Mouse (Mus musculus) hindbrain, embryonic 11.5 days (tissue): ENCODE data around the gene Krtcap2. TPM values are rescaled to one million over a fixed set of nuclear protein-coding genes. Genes with fewer than 3 reads are reported as not detected.

ENCODE experiments used
- ATAC-seq: fragments of 200-750 bp; cut with Nextera tagmentation; 2 replicates; pipeline ENCODE4 v1.8.0; 2017; ENCODE audit warnings: mild to moderate bottlenecking, moderate TSS enrichment, moderate library complexity; ENCODE audit not compliant: low FRiP score
- DNase-seq: peaks from one replicate; pipeline ENCODE4 v3.0.0-alpha.2; 2015; ENCODE audit warnings: low spot score
- H3K27ac ChIP-seq: fragments of 300-500 bp; sonication (generic); 2 replicates; pipeline ENCODE4 v1.5.1; 2014; ENCODE audit warnings: mild to moderate bottlenecking, low read depth, low read length
- H3K27me3 ChIP-seq: fragments of 300-500 bp; sonication (generic); 2 replicates; pipeline ENCODE4 v1.6.1; 2014; ENCODE audit warnings: mild to moderate bottlenecking, low read length, moderate library complexity, mixed read lengths; ENCODE audit not compliant: control insufficient read depth, insufficient read depth
- H3K36me3 ChIP-seq: fragments of 300-500 bp; sonication (generic); 2 replicates; pipeline ENCODE4 v1.6.1; 2014; ENCODE audit warnings: mild to moderate bottlenecking, low read length, moderate library complexity, mixed read lengths; ENCODE audit not compliant: control insufficient read depth, insufficient read depth
- H3K4me1 ChIP-seq: fragments of 300-500 bp; sonication (generic); replicated peaks from 2 replicates; pipeline ENCODE4 v1.6.1; 2014; ENCODE audit warnings: low read length, mixed read lengths; ENCODE audit not compliant: control insufficient read depth, insufficient read depth
- H3K4me2 ChIP-seq: fragments of 300-500 bp; sonication (generic); replicated peaks from 2 replicates; pipeline ENCODE4 v1.6.1; 2014; ENCODE audit warnings: mild to moderate bottlenecking, low read depth, low read length
- H3K4me3 ChIP-seq: fragments of 300-500 bp; sonication (generic); 2 replicates; pipeline ENCODE4 v1.5.1; 2014; ENCODE audit warnings: low read depth, low read length
- H3K9ac ChIP-seq: fragments of 300-500 bp; sonication (generic); 2 replicates; pipeline ENCODE4 v1.6.1; 2014; ENCODE audit warnings: low read depth, low read length
- H3K9me3 ChIP-seq: fragments of 300-500 bp; sonication (generic); 2 replicates; pipeline ENCODE4 v1.6.1; 2016; ENCODE audit warnings: low read length; ENCODE audit not compliant: control insufficient read depth
- WGBS: fragments of 180-500 bp; shearing (Covaris S2); extraction: QIAGEN DNeasy Blood & Tissue Kit; methylation state at CpG from one replicate; pipeline ENCODE4 v1.1.7; 2014; 5-methylcytosine and 5-hydroxymethylcytosine counted together
- polyA plus RNA-seq: library from polyadenylated mRNA; unstranded; fragments of >200 nt; fragmentation: Nextera tagmentation; extraction: Ambion mirVana; gene quantifications from 2 replicates; pipeline ENCODE4 v1.2.1, GENCODE M21; 2014

Gene Krtcap2
- polyA plus RNA-seq, 1 experiment from 2014 or later = 289 TPM

DNA sequence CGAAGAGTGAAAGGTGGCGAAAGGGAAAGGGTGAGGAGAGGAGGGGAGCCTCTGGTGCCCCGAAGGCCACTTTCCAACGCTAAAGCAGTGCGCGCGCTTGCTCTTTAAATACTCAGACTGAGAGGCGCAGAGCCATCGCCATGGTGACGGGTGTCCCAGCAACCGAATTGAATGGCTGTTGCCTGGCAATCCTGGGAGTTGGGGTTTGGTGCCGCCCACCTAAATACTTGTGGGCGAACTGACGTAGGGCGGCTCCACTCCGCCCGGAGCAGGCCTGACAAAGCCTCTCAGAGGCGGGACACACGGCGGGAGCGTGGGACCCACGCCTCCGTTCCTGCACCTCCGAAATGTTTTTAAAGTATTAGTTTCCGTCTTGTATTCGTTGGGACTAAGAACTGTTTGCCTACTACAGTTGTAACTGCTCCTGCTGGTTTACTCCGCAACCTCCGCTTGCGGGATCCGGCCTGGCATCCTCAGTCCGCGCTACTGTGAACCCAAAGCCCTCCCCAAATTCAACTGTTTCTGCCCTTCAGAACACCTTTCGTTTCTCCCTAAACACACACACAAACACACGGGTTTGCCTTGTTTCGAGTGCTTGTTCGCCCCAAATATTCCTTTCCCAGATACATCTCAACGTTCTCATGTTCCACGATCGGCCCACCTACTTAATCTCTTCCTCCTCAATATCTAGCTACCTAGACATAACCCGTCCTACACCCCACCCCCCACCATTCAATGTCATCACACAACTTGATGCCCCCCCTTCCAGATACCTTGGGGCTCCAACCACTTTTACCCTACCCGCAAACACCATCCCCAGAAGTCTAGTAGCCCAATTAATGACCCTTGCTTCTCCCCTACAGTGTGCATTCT, 18.2 kb upstream of the Krtcap2 start:
- Histone ChIP-seq H3K4me3 (peak overlapping the region; percentile 84), H3K9me3 (no peaks in the 10 kb centered on the region), H3K4me1 (peaks cover 18% of the 10 kb centered on the region), H3K27ac (peak overlapping the region; percentile 84), H3K4me2 (peak overlapping the region; percentile 84), H3K9ac (peak overlapping the region; percentile 83), H3K36me3 (peaks cover 4% of the 10 kb centered on the region; the same call in 1 of the 2 replicates), H3K27me3 (0 out of 2 replicates have a peak, but pooled peaks cover 2% of the 10 kb centered on the region)
- 2% methylated on average over 41 of the region's 41 CpGs for WGBS
- DNase-seq (peak; percentile 99), ATAC-seq (peak; percentile 76)

DNA sequence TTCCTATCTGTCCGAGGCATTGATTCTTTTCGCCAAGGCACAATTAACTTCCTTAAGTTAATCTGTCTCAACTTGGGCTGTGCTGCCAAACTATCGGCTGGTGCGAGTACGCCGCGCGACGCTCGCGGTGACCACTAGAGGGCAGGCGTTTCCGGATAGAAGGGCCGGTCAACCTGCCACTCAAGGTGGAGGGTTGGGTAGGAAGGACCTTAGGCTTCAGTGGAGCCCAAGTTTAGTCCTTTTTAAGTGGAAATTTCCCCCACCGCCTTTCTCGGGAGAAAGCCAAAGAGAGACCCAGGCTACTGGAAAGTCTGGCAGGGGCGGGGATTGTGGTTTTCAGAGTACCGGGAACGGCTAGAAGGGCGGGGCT, 17.6 kb upstream of the Krtcap2 start:
- Histone ChIP-seq H3K4me3 (peak overlapping the region; percentile 84), H3K27ac (peak overlapping the region; percentile 84), H3K9me3 (no peaks in the 10 kb centered on the region), H3K27me3 (0 out of 2 replicates have a peak, but pooled peaks cover 2% of the 10 kb centered on the region), H3K9ac (peak overlapping the region; percentile 83), H3K4me2 (peak overlapping the region; percentile 84), H3K4me1 (peaks cover 18% of the 10 kb centered on the region), H3K36me3 (peaks cover 4% of the 10 kb centered on the region; the same call in 1 of the 2 replicates)
- DNase-seq (peak; percentile 94), ATAC-seq (peak; percentile 20; the same call in 1 of the 2 replicates)
- 0% methylated on average over 20 of the region's 20 CpGs for WGBS

DNA sequence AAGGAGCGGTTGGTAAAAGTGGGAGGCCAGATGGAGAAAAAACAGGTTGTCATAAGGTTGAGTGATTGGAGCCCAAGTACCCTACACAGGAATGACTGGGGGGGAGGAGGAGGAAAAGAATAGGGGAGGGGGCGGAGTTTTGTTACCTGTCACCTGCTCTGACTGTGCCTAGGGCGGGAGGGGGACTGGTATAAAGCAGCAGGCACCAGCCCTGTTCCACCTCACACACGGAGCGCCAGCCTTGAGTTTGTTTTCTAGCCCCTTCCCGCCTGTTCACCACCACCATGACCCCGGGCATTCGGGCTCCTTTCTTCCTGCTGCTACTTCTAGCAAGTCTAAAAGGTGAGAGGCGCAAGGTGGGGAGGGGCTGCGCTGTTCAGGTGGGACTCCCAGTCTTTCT, 16.9 kb upstream of the Krtcap2 start, which contains the start of gene Muc1:
Gene Muc1 (plus strand): TSS at position 222 of the 400 bp plus-strand sequence.
- DNase-seq = no peak
- H3K4me2 ChIP-seq = peak within 1 kb of the TSS; percentile 84
- peak within 1 kb of the TSS; percentile 84 for H3K27ac ChIP-seq
- H3K4me3 ChIP-seq = peak within 1 kb of the TSS; percentile 84
- peak within 1 kb of the TSS; percentile 83 for H3K9ac ChIP-seq
- no peak for ATAC-seq
- WGBS = 37% methylated on average over 8 of the region's 10 CpGs
- peaks cover 2% of the 10 kb centered on the region; the same call in 1 of the 2 replicates for H3K36me3 ChIP-seq
- H3K4me1 ChIP-seq = peaks cover 14% of the 10 kb centered on the region
- 0 out of 2 replicates have a peak, but pooled peaks cover 2% of the 10 kb centered on the region for H3K27me3 ChIP-seq
- no peaks in the 10 kb centered on the region for H3K9me3 ChIP-seq

DNA sequence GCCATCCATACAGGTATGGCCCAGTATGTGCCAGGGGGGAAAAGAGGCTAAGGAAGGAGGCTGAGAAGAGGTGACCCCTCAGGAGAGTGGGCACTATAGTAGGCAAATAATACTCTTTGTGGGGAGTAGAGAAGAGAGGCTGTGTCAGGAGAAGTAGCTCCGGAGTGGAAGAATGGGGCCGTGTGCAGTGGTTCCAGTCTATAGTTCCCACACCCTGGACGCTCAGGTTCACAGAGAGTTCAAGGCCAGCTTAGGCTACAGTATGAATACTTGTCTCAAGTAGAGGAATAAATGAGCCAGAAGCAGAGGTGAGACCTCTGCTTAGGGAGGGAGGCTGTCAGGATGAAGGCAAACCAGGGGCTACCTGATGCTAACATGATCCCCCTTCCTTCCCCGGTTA, 16.5 kb upstream of the Krtcap2 start:
- no peaks in the 10 kb centered on the region for H3K9me3 ChIP-seq
- peaks cover 10% of the 10 kb centered on the region for H3K4me1 ChIP-seq
- no peaks in the 10 kb centered on the region for H3K36me3 ChIP-seq
- H3K27me3 ChIP-seq = 0 out of 2 replicates have a peak, but pooled peaks cover 2% of the 10 kb centered on the region
- ATAC-seq = no peak
- WGBS = 58% methylated on average over 4 of the region's 4 CpGs
- H3K4me2 ChIP-seq = no peak overlapping the region
- H3K27ac ChIP-seq = no peak overlapping the region
- no peak overlapping the region for H3K9ac ChIP-seq
- no peak overlapping the region for H3K4me3 ChIP-seq
- DNase-seq = no peak

DNA sequence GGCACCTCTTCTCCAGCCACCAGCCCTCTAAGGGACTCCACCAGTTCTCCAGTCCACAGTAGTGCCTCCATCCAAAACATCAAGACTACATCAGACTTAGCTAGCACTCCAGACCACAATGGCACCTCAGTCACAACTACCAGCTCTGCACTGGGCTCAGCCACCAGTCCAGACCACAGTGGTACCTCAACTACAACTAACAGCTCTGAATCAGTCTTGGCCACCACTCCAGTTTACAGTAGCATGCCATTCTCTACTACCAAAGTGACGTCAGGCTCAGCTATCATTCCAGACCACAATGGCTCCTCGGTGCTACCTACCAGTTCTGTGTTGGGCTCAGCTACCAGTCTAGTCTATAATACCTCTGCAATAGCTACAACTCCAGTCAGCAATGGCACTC, 15.2 kb upstream of the Krtcap2 start:
- no peak overlapping the region for H3K27ac ChIP-seq
- no peaks in the 10 kb centered on the region for H3K9me3 ChIP-seq
- no peak overlapping the region for H3K4me2 ChIP-seq
- DNase-seq = no peak
- H3K4me3 ChIP-seq = no peak overlapping the region
- ATAC-seq = no peak
- H3K4me1 ChIP-seq = peaks cover 9% of the 10 kb centered on the region; the same call in 1 of the 2 replicates
- 89% methylated on average over 2 of the region's 2 CpGs for WGBS
- no peaks in the 10 kb centered on the region for H3K27me3 ChIP-seq
- H3K36me3 ChIP-seq = no peaks in the 10 kb centered on the region
- no peak overlapping the region for H3K9ac ChIP-seq

DNA sequence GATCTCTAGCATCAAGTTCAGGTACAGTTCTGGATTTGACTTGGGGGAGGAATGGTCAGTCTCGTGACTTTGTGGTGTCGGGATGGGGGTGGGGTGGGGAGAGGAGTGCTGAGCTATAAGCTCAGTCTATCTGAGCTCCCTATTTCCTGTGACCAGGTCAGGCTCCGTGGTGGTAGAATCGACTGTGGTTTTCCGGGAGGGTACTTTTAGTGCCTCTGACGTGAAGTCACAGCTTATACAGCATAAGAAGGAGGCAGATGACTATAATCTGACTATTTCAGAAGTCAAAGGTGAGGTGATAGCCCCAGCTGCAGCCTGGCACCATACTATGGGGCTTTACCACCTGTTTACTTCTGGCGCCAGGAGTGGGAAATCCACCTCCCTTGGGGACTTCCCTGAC, 14.4 kb upstream of the Krtcap2 start:
- no peaks in the 10 kb centered on the region for H3K27me3 ChIP-seq
- H3K27ac ChIP-seq = no peak overlapping the region
- no peak overlapping the region for H3K4me3 ChIP-seq
- WGBS = 75% methylated on average over 7 of the region's 7 CpGs
- DNase-seq (no peak), ATAC-seq (no peak)
- H3K9ac ChIP-seq = no peak overlapping the region
- no peaks in the 10 kb centered on the region for H3K36me3 ChIP-seq
- H3K4me2 ChIP-seq = no peak overlapping the region
- peaks cover 7% of the 10 kb centered on the region; the same call in 1 of the 2 replicates for H3K4me1 ChIP-seq
- no peaks in the 10 kb centered on the region for H3K9me3 ChIP-seq

DNA sequence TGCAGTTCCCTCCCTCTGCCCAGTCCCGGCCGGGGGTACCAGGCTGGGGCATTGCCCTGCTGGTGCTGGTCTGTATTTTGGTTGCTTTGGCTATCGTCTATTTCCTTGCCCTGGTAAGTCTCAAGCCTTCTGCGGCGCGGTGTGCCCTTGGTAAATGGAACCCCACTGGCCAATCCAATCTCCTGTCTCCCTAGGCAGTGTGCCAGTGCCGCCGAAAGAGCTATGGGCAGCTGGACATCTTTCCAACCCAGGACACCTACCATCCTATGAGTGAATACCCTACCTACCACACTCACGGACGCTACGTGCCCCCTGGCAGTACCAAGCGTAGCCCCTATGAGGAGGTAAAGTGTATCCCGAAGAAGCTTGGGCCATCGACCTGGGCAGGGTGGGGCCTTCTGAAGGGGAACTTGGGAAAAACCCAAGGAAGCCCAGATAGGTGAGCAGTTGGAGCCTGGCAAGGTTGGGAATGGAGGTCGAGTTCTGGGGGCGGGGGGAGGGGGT, 13.9 kb upstream of the Krtcap2 start:
- H3K4me3 ChIP-seq = no peak overlapping the region
- no peaks in the 10 kb centered on the region for H3K36me3 ChIP-seq
- no peaks in the 10 kb centered on the region for H3K27me3 ChIP-seq
- no peaks in the 10 kb centered on the region for H3K9me3 ChIP-seq
- H3K4me2 ChIP-seq = no peak overlapping the region
- H3K9ac ChIP-seq = no peak overlapping the region
- H3K27ac ChIP-seq = no peak overlapping the region
- WGBS = 79% methylated on average over 16 of the region's 16 CpGs
- H3K4me1 ChIP-seq = peaks cover 7% of the 10 kb centered on the region; the same call in 1 of the 2 replicates
- ATAC-seq = no peak
- DNase-seq = no peak

DNA sequence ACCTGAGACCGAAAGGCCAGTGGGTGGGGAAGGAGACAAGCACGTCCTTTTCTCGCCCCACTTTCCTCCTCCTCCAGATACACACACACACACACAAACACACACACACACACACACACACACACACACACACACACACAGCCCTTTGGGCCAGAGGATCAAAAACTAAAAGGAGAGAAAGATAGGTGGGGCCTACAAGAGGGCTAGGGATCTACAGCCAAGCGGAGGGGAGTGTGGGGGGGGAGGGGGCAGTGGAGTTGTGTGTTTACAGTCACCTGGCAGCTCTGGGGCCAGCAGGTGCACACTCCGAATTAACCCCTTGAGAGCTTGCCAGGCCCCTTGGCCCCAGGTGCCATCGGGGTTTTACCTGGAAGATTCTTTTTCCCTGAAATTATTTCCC, 13.2 kb upstream of the Krtcap2 start:
- no peak overlapping the region for H3K27ac ChIP-seq
- no peaks in the 10 kb centered on the region for H3K27me3 ChIP-seq
- no peaks in the 10 kb centered on the region for H3K36me3 ChIP-seq
- H3K4me3 ChIP-seq = no peak overlapping the region
- H3K9me3 ChIP-seq = no peaks in the 10 kb centered on the region
- no peak overlapping the region for H3K4me2 ChIP-seq
- DNase-seq (no peak), ATAC-seq (no peak)
- WGBS = 70% methylated on average over 6 of the region's 6 CpGs
- no peak overlapping the region for H3K9ac ChIP-seq
- H3K4me1 ChIP-seq = peaks cover 5% of the 10 kb centered on the region; the same call in 1 of the 2 replicates
